Mouse (Mus musculus): ENCODE results near the gene Cherp. TPM values are rescaled to one million over a fixed set of nuclear protein-coding genes. Genes with fewer than 3 reads are reported as not detected.
A peak's percentile ranks its signal among the peaks of the same experiment; 100 is the strongest.

Cherp gene
- total RNA-seq, 2 experiments from 2014 or later: 76.7 to 79.4 TPM

GRCm38 (mm10) chr8:72420571-72421361, 54.3 kb downstream of the Cherp start:
- peak in 1 of 2 experiments; percentile 26 for DNase-seq (ENCODE audit: low spot score in 2 of 2)

DNA sequence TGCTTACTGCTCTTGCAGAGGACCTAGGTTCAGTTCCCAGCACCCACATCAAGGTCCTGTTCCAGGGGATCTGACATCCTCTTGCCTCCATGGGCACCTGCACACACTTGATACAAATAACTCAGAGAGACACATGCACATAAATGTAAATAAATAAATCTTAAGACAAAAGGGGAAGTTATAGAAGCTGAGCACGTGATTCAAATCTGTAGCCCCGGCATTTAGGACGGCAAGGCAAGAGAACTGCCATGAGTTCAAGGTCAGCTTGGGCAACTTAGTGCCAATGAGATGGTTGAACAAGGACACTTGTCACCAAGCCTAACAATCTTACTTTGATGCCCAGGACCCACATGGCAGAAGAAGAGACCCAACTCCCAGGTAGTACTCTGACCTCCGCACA, 57.0 kb downstream of the Cherp start:
- no peak for DNase-seq (ENCODE audit: low spot score in 2 of 2)

DNA sequence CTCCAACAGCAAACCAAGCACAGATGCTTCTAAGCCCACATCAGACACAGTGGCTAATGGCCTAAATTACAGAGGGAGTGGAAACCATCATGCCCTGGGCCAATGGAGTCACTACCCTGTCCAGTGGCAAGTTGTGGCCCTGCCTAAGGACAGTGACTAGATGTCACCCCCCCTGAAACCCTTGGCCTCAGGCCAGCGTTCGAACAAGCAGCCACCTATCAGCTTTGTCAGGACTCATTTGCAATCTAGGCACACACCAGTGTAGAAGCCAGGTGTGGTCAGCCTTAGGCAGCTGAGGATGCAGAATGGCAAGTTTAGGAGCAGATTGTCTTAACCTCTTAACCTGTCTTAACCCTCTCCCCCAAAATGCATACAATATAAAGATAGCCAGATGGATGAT, 59.8 kb downstream of the Cherp start:
- no peak for DNase-seq (ENCODE audit: low spot score in 2 of 2)

GRCm38 (mm10) chr8:72413839-72414238, 61.2 kb downstream of the Cherp start:
- DNase-seq (ENCODE audit: low spot score in 2 of 2): no peak

Small RNA genes lying within 50 kb of the gene (microRNA-seq; reads per million reads assigned to microRNA genes)
- 1.7 to 4.3 reads per million in 2 experiments for gene Mir7068

Other genes starting within 250 kb of the Cherp start
- 10 to 100 TPM; 84.2 to 87.4 TPM for gene Ap1m1, start 235.2 kb downstream of the Cherp start, total RNA-seq (2021)
- gene Gm10282, start 170.0 kb downstream of the Cherp start, total RNA-seq (2021): 1 to 10 TPM; 4.8 to 6.0 TPM
- gene Klf2, start 156.2 kb downstream of the Cherp start, total RNA-seq (2021): 10 to 100 TPM; 20.1 to 22.2 TPM
- 10 to 100 TPM; 60.6 to 67.8 TPM for gene Eps15l1, start 53.8 kb downstream of the Cherp start, total RNA-seq (2021)
- gene Calr3, start 31.4 kb downstream of the Cherp start, total RNA-seq (2021): 1 to 10 TPM in 1 of 2 experiments, under 1 TPM in 1; 0.84 to 1.5 TPM
- 10 to 100 TPM in 1 of 2 experiments, 1 to 10 TPM in 1; 9.7 to 10.1 TPM for gene 1700030K09Rik, start 31.3 kb downstream of the Cherp start, total RNA-seq (2021)
- gene Slc35e1, start 17.4 kb upstream of the Cherp start, total RNA-seq (2021): 10 to 100 TPM; 47.2 to 48.9 TPM
- gene Med26, start 73.0 kb upstream of the Cherp start, total RNA-seq (2021): 10 to 100 TPM; 10.3 to 10.5 TPM
- 100 to 1,000 TPM in 1 of 2 experiments, 10 to 100 TPM in 1; 99.8 to 103 TPM for gene Smim7, start 95.9 kb upstream of the Cherp start, total RNA-seq (2021)
- 100 to 1,000 TPM; 109 to 115 TPM for gene Tmem38a, start 96.8 kb upstream of the Cherp start, total RNA-seq (2021)
- 10 to 100 TPM; 46.6 to 49.0 TPM for gene Nwd1, start 171.5 kb upstream of the Cherp start, total RNA-seq (2021)
- gene Sin3b, start 248.1 kb upstream of the Cherp start, total RNA-seq (2021): 100 to 1,000 TPM; 154 to 174 TPM